Mouse (Mus musculus) layer of hippocampus, adult 9-10 months (tissue): Measurements from ENCODE around the gene Spz1.

Experiments
- DNase-seq: peaks from one replicate; pipeline ENCODE4 v3.0.0; 2022; ENCODE audit warnings: low spot score

Gene Spz1

DNA sequence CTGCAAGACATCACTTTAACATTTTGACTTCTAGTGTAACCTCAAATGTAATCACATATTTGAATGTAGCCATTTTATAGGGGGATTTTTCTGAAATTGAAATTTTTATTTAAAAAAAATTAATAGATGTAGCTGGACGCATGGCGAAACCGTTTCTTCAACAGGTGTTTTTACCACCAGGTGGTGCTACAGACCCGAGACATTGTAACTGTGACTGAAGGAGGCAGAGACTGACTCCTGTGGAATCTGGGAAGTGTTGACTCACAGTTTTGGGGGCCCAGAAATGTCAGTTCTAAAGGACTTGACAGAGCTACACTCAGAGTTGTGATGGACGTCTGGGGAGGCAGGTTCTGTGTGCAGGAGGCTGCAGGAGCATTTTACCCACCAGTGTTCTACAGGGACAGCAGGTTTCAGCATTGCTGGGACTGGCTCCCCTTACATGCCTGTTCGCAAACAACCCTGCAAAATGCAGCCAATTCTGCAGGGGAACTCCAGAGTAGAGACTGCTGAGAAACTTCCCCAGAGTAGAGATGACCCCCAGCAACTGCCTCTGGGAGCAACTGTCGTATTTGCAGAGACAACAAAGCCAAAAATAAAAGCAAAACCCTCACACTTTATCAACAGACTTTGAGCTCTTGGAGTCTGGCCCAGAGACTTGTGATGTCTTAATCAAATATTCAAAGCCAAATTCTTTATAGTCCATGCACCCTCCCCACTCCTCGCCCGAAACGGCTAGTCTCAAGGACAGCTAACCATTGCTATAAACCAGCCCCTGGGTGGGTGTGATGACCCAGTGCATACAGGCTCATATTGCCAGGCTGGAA is 4.5 kb upstream of the Spz1 start:
- peak; percentile 41 for DNase-seq

DNA sequence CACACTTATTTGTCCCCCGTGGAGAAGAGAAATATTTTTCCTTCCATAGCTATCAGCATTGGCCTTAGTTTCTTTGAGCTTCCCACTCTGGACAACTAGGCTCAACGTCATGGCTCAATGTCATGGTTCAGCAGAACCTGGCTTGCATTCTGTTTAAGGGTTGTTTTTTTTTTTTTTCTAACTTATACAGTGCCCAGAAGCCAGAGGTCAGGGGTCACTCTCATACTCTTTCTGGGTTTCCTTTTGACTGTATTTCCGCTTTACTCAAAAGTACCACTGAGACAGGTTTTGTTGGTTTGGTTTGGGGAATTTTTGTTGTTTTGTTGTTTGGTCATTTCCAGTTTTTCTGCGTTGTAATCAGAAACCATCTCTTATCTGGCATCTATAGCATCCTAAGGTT is 2.2 kb upstream of the Spz1 start:
- no peak for DNase-seq

DNA sequence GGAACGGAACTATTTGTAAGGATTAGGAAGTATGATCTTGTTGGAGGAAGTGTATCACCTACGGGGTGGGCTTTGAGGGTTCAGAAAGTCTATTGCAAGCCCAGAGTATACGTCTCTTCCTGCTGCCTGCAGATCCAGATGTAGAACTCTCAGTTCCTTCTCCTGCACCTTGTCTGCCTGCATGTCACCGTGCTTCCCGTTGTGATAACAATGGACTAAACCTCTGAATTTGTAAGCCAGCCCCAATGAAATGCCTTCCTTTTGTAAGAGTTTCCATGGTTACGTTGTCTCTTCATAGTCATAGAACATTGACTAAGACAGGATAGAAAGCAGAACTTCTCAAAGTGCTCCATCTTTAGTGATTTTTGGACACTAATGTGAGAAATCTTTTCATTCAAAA is 716 bp upstream of the Spz1 start:
- no peak for DNase-seq

DNA sequence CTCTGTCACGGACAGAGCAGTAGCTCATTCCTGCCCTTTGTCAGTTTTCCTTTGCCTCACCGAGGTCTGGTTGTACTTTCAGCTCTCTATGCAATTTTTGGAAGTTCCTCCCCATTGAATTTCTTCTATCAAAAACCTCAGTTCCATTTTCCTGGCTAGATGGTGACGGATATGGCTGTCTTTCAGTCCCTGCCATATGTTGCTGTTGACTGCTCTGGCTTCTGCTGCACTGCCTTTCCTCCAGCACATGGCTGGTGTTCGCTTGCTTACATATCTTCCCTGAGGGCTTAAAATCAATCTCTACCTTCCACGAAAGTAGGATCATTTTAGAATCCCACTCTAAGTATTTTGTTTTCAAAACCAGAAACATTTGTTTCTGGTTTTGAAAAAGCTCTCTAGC is 16.5 kb downstream of the Spz1 start:
- DNase-seq: peak; percentile 30

DNA sequence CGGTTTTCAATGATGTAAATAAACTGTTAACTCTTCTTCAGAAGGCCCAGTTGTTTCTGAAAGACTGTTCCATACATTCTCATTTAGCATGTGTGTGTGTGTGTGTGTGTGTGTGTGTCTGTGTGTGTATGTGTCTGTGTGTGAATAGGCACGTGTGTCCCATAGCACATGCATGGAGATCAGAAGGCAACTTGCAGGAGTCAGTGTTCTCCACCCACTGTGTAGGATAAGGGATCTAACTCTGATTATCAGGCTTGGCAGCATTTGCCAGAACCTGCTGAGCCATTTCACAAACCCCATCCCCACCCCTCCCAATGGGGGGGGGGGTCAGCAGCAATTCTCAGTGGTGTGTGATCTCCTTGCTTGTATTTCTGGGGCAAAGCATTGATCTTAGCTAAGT is 18.7 kb downstream of the Spz1 start:
- DNase-seq: no peak

DNA sequence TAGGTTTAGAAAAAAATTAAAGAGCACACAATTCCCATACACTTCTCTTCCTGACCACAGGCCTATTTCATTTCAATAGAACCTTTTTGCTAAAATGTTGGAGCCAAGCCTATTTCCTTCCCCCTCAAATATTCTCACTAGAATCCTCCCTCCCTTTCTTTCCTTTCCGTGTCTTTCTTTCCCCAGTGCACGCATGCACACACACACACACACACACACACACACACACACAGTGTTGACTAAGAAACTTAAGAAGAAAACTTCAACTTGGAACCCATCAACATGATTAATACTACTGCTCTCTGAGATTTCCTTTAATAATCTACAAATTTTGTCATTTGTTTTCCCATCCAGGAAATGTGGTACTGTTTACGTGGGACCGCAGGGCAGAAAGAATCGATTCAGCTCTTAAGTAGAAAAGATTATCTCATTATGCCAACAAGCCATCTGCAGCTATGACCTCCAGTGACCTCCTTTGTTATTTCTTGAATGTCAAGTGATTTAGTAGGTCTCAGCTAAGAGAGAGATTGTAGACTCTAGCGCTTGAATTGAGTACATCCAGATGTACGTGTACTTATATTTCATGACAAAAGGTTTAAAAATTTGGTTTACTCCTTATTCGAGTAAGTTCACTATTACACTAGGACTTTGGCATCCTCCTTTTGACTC is 19.4 kb downstream of the Spz1 start:
- no peak for DNase-seq

DNA sequence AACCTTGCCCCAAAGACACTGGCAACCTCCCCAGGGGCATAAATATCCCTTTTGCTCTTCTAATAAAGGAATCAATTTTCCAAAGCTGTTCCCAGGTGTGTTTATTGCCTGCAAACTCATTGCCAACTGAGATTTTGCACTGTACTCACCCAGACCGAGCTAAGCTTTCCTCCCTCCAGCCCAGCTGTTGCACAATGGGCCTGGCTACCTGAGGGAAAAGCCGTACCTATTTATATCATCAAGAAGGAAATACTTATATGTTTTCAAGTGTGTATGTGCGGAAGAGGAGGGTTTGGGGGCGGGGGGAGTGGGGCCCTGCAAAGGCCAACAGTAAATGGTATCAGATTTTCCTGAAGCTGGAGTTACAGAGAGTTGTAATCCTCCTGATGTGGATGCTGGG is 28.9 kb downstream of the Spz1 start:
- DNase-seq: no peak

DNA sequence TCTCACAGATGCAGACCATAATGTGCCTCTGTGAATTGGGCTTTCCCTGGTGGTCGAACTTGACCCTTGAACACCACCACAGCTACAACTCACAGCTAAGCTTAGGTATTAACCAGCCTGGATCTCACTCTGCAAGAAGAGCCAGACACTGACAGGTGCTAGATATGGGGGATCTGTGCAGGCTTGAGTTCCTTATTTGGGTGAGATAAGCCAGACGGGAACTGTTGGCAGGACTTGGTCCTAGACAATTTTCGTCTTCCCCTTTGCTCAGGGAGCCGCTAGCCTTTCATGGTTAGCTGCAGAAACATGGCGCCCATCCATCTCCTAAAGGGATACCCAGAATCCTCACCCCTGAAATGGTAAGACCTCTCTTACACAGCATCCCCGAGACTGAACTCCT is 35.0 kb downstream of the Spz1 start:
- DNase-seq: no peak

DNA sequence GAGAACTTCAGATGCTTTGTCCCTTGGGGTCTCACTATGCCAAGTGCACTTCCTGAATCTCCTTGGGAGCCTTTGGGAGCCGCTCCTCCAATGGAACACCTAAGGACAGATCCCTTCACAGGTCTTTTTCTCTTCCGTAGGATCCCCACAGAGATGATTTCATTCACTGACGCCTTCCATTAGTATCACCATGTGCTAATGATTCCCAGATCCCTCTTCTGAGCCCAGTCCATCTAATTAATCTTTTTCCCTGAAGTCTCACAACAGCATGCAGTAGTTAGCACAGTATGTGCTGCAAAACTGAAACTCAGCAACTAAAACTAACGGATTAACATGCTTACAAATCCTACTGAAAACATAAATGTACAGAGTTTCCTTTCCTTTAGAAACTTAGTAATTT is 36.8 kb downstream of the Spz1 start:
- DNase-seq: no peak

DNA sequence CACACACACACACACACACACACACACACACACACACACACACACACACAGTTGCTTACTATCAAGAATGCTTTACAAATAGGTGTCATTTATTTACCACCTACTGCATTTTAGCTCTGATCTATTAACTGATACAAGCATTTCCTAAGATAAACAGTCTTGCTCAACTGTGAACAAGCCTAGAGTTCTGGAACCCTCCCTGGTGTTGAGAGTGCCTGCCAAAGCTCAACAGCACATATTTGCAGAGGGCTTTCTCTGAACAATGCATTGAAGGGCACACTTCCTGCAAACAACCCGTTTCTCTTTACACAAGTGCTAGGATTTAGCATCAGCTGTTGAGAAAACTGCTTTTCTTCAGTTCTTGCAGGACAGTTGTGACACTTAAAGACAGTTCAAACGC is 42.2 kb downstream of the Spz1 start:
- DNase-seq: no peak

DNA sequence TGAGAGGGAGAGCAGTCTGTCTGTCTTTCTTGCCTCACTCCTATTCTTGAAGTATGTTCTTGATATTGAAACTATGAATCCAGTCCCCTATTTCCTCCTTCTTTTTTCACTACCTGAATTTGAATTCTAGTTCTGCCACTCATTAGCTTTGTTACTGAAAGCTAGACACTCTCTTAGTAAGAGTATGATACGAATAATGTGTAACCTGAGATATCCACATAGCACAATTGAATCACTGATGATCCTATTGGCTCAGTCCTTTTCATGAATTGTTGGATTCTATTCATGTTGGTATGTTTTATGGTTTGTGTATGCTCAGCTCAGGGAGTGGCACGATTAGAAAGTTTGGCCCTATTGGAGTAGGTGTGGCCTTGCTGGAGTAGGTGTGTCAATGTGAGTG is 43.8 kb downstream of the Spz1 start:
- no peak for DNase-seq

DNA sequence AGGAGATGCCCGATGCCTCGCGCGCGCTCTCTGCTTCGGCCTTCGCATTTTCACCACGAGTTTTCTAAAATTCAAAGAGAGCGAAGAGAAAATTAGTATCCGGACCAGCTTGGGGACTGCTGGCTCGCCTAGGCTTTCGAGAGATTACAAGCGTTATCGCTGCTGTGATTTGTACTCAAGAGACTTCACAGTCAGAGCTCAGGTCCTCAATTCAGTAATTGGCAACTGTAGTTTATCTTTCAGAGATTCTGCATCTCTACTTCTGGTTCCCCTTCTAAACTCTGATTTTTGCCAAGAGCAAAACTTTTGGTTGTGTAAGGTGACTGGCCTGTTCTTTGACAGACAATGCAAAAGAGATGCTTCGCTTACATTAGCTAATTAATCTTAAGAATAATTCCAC is 44.7 kb downstream of the Spz1 start:
- DNase-seq: no peak

DNA sequence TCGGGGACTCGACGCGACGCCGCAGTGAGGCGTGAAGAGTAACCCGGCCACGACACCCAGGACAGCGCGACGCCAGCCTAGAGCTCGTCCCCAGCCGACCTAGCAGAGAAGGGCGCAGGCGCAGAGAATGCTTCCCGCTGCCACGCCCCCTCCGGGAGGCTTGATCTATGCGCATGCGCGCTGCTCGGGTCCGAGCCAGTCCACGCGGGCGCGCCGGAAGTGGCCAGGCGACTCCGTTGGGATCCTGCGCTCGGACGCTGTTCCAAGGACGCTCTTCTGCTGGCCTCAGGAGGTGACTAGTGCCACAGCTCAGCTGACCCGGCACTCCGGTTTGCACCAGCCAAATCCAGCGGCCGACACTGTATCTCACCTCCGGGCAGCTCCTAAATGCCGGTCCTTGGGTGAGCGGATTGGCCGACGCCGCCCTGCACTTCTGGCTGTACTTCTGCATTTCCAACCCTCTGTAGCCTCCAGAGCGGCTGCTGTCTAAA is 45.2 kb downstream of the Spz1 start, which contains the start of gene Zfyve16:
Gene Zfyve16 (minus strand): TSS at position 148 of the 491 bp plus-strand sequence.
- DNase-seq: peak; percentile 91

DNA sequence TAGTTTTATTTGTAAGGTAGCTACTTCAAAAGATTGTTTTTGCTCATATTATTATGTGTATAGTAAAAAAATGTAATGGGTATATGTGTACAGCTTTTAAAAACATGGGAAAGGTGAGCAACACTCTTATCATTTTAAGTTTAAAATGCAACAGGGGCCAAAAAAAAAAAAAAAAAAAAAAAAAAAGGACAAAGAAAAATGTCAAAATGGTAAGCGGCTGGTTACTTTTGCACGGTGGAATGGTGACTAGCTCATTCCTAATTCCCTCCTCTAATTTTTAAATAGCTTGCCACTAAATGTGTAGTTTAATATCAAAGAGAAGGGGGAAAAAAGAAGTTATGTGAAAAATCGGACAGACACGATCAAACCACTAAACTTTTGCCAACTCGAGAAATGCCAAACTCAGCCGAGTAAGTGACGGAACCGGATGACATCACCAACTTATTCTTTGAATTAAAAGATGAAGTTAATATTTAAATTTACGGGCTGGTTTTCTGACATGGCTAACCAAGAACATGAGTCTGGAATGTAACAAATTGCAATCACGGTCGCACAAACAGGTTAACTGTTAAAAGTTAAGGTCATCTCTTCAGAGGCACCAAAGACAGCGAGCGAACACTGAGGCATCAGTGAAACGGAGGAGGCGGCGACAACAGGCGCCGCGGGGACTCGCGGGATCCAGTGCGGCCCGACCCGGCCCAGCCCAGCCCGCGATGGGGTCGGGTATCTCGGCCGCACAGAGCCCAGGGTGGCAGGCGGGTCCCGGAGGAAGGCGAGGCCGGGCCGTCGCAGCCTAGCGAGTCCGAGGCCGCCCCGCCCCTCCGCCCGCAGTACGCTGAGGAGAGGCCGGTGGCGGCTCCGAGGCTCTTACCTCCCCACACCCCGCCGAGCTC is 45.9 kb downstream of the Spz1 start:
- no peak for DNase-seq
